Mouse (Mus musculus): Measurements from ENCODE around the gene Nxnl1.

Nxnl1 gene

GRCm38 (mm10) chr8:71554644-71555043 lies 11.8 kb downstream of the Nxnl1 start:
- no peak for DNase-seq

DNA sequence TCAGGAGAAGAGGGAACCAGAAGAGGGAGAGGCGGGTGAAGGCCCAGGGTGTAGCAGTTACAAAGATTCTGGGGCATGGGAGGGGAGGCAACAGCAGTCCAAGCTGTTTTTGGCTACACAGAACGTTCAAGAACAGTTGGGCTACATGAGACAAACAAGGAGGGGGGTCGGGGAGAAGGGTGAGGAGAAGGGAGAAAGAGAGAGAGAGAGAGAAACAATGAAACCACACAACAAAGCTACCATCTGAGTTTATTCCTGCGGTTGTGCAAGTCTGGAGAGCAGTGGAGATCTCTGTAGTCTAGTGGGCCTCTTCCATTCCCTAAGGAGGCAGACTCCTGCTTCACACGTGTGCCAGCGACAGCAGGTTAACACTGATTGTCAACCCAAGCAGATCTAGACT lies 12.4 kb downstream of the Nxnl1 start:
- DNase-seq: no peak

- no peak for DNase-seq
Measured at GRCm38 (mm10) chr8:71552770-71553169, 13.6 kb downstream of the Nxnl1 start.

DNA sequence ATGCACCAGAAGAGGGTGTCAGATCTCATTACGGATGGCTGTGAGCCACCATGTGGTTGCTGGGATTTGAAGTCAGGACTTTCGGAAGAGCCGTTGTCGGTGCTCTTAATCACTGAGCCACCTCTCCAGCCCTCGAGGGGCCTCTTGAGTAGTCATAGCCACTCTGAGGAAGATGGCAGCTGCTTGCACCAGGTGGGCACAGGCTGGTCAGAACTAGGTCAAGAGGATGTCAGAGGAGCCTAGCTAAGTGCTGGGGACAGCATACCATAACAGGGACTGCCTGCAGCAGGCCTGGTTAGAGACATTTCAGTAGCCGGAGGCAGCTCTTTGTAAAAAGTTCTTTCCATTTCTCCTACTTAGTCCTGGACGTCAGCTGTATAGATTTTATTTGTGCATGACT lies 15.6 kb downstream of the Nxnl1 start:
- no peak for DNase-seq

DNA sequence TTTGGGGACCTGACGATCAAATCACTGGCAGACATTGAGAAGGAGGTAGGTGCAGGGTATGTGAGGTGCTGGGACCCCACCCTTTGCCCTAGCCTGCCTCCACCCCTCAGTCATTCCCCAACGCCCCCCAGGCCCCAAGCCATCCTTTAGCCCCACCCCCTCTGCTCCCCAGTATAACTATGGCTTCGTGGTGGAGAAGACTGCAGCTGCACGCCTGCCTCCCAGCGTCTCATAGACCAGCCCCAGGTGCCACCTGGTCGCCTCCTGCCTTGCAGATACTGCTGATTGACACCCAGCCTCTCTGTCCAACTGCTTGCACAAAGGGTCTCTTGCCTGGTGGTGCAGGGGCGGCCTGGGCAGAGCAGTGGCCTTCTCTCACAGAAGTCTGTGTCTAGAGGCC lies 18.8 kb downstream of the Nxnl1 start:
- no peak for DNase-seq

DNA sequence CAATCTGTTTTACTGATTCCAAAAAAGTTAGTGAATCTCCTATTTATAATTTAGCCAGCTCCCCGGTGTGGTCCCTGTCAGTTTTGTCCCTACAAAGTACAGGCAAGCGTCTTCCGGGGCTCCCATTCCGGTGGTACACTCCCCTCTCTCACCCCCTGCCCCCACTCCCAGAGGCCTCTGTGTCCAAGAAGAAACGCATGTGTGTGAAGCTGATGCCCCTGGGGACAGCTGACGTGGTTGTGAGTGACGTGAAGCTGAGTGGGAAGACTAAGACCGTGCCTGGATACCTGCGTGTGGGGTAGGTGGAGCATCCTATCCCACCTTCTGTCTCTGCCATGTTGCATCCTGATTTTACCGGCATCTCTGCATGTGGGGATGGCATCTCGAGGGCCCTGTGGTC lies 21.3 kb downstream of the Nxnl1 start:
- DNase-seq: no peak

DNA sequence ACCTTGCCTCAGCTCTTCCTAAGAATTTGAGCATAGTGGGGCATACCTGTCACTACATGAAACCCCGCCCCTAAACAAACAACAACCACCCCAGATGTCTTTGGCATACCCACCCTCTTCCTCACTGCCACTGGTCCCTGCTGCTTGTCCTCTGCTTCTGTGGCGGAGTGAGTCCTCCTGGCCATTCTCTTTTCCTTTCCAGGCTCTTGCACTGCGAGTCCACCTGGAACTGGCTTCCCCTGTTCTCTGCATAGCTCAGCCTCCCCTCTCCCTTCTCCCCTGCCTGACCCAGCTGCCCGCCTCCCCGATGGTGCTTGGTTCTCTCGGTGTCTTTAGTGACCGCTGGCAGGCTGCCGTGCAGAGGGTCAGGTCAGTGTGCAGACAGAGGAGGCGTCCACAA lies 22.6 kb downstream of the Nxnl1 start:
- DNase-seq: no peak

DNA sequence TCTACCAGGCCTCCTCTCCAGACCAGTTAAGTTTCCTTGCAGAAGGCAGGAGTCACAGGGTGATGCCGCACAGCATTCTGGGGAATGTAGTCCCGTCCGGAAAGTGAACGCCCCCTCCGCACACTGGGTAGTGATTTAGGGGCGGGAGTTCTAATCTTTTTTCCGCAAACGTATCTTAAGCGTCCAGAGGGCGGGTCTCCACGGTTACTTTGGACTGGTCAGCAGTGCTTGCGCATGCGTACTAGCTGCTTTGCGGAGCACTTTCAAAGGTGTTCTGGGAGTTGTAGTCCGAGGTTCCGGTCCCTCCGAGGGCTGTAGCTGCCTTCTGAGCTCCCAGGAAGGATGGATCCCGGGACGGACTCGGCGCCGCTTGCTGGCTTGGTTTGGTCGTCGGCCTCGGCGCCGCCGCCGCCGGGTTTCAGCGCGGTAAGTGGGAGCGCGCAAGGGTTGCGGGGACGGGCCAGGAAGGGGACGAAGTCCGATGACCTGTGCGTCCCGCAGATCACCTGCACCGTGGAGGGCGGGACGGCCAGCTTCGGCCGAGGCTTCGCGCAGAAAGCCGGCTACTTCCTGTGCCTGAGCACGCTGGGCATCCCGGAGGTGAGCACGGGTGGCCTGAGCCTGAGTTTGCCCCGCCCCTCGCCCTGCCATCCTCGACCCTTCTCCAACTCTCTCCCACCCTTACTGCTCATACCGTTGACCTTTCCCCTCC lies 23.6 kb downstream of the Nxnl1 start, which contains the start of gene Mvb12a:
TSS of gene Mvb12a (plus strand) at position 291 of the 712 bp plus-strand sequence.
- peak; percentile 96 to 97 for DNase-seq

GRCm38 (mm10) chr8:71537028-71537867 lies 29.2 kb downstream of the Nxnl1 start, which contains the start of gene Bst2:
Bst2 (minus strand) TSS chr8:71537456.
- DNase-seq: no peak

- no peak for DNase-seq
Measured at GRCm38 (mm10) chr8:71535663-71536062, 30.7 kb downstream of the Nxnl1 start.

GRCm38 (mm10) chr8:71534263-71534810 lies 32.1 kb downstream of the Nxnl1 start:
- no peak for DNase-seq

DNA sequence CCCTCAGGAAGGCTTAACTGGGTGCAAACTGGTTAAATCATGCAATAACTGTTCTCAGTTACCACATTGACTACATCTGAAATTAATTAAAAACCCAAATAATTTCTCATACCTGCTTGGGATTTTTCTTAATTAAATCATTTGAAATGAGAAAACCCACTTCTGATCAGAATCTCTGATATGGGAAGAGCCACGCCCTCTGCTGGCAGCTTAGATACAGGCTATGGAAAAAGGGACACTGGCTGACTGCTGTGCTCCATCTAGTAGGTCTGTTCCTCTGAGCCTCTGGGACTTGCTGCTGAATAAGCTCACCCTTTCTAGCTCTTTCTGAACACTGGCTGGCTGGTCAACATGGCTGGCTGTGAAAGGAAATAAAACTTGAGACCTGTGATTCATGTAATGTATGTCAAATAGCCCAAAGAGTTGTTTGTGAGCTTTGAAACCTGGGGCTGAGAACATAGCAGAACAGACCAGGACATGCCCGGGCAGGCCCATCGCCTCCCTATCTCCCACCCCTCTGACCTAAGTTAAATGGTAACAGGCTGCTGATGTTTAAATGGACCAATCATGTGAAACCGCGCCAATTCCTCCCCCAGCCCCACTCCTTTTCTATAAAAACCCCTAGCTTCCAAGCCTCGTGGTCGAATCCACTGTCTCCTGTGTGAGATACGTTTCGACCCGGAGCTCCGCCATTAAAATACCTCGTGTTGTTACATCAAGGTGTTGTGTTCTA lies 35.5 kb downstream of the Nxnl1 start:
- peak; percentile 64 to 73 for DNase-seq

DNA sequence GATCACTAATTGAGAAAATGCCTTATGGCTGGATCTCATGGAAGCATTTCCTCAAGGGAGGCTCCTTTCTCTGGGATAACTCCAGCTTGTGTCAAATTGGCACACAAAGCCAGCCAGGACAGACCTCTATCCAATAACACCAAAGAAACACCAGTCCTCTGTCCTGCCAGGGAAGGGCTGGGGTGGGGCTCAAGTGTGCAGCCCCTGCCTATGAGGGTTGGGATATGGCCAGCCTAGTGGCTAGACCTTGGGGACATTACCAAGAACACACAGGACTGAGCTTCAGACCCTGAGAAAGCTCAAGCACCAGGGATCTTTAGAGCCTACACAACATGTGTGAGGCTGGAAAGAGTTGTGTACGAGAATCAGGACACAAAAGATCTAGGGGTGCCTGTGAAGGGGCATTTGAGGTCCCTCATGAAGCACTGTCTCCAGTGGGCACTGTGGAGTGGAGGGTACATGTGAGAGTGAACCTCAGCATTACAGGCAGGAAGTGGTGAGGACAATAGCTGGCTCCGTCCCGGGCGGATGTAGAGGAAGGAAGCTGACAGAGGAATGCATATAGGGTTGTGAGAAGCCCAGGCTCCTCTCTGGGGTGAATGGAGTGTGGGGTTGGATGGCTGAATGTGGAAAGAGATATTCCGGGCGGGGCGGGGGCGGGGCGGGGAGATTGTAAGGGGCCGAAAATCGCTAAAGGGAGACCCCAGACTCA lies 37.9 kb downstream of the Nxnl1 start:
- DNase-seq: no peak

DNA sequence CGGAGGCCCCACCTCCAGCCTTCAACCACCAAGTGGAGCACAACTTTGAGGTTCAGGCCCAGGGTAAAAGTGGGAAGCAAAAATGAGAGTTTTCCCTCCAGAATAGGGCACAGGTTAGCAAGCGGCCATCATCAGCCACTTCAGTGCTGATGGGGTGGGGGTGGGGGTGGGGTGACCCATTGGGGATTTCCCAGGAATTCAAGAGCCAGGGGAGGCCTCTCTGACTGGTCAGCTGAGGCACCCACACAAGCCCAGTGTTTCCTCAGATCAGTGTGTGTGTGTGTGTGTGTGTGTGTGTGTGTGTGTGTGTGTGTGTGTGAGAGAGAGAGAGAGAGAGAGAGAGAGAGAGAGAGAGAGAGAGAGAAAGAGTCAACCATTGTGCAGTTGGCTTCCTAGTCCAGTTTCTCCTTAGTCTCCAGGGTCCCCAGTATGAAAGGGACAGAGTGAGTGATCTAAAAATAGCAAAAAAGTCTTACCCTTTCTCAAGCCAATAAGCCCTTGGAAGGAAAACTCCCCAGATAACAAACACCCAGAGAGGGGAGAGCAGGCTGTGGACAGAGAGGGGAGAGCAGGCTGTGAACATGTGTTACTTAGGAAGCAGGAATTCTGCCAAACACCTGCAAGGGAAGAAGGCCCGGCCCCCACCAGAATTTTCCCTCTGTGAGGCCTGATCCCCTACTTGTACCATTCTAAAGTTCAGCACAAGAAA lies 39.1 kb downstream of the Nxnl1 start:
- DNase-seq: no peak

DNA sequence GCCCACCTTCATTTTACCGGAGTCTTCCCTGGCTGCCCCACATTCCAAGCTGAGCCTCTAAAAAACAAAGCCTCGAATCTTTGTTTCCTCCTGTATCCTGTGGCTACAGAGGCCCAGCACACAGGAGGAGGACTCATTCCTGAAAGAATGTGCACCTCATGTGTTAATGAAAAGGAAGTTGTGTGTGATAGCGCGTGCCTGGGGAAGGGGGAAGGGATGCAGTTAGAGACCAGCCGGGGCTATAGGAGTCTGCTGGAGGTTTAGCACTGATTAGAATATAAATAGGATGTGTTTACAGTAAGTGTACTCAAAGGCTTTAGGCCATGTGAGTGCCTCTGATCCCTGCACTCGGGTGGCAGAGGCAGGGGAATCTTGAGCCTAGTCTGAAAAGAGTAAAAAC lies 40.1 kb downstream of the Nxnl1 start:
- no peak for DNase-seq

DNA sequence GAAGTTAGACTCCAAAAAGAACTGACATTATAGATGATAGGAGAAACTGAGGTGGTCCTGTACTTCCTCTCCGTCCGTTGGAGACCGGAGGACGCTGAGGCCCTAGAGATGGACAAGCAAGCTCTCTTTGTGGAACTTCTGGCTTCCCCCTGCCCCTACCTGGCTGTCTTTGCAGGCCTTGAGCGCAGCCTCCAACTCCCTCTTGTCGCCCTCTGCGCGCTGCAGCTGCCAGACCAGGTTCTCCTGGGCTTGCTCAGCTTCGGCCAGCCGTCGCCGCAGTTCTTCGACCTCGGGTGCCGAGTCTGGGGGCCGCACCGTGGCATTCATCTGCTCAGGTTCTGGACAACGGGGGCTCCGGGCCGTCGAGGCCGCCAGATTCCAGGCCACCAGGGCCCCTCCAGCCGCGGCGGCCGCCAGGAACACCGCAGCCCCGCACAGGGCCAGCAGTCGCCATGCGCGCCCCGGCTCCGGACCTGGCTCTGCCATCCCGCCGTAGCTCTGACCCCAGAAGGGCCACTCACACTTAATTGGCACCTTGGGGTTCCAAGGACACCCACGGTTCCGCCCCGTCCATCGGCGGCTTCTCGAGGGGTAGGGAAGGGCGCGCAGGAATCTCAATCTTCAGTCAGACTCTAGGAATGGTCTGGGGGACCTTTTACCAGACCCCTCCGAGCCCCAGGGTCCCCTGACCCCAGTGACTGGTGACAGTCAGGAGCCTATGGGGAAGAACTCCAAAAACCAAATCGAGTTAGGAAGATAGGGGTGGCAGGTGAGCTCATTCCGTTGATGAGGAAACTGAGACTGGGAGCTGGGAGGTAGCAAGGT lies 41.0 kb downstream of the Nxnl1 start, which contains the start of gene Ccdc194:
TSS of gene Ccdc194 (minus strand) at position 486 of the 825 bp plus-strand sequence.
- DNase-seq: no peak

- peak; percentile 93 to 97 for DNase-seq
Measured at GRCm38 (mm10) chr8:71521634-71522033, 44.8 kb downstream of the Nxnl1 start.

- peak; percentile 64 to 79 for DNase-seq
Measured at GRCm38 (mm10) chr8:71519037-71519825, 47.2 kb downstream of the Nxnl1 start.

- no peak for DNase-seq
Measured at GRCm38 (mm10) chr8:71516786-71517185, 49.6 kb downstream of the Nxnl1 start.

DNA sequence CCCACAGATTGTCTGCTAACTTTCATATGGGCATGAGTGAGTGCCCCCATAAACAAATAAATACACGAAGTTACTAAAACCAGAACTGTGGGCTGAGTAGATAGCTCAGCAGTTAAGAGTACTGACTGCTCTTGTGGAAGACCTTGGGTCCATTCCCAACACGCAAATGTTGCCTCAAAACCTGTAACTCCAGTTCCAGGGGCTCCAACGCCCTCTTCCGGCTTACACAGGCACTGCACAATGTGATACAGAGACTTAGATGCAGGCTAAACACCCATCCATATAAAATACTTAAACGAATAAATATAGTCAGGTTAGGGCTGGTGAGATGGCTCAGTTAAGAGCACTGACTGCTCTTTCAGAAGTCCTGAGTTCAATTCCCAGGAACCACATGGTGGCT lies 51.4 kb downstream of the Nxnl1 start:
- DNase-seq: no peak

Measured in cerebellum, postnatal 14 days (tissue).